Mouse (Mus musculus): Measurements from ENCODE around the gene Abhd2. TPM values are rescaled to one million over a fixed set of nuclear protein-coding genes. Genes with fewer than 3 reads are reported as not detected.

Abhd2 gene
- total RNA-seq, 4 experiments from 2014 or later: 106 to 135 (median 117) TPM

DNA sequence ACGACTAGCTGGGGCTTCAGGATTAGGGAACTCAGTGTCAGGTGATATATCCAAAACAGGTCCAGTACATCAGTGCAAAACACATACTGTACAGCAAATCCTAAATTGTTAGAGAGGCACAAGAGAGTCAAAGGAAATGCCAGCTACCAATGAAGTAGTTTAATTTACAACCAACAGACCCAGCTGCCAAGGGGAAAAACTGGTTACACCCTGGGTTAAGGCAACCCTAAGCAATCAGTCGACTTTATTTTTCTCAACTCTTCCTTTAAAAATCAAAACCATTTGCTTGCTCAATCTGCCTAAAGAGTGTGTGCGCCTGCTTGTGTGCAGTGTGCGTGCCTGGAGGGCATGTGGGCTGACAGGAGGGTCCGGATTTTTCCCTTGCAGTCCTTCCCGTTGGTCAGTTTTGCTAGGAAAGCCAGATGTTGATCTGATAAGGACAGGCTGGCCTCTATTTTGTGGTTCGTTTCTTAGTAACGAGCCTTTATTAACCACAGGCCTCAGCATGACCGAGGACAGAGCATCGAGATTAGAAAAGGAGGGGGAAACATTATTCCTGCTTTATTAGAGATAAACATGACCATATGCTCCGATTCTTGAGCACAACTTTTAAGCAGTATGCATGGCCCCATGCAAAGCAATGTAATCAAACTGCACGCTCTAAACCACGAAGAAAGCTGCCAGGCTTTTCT lies 45.3 kb downstream of the Abhd2 start:
- no peak for DNase-seq (ENCODE audit: low spot score in 2 of 2)

DNA sequence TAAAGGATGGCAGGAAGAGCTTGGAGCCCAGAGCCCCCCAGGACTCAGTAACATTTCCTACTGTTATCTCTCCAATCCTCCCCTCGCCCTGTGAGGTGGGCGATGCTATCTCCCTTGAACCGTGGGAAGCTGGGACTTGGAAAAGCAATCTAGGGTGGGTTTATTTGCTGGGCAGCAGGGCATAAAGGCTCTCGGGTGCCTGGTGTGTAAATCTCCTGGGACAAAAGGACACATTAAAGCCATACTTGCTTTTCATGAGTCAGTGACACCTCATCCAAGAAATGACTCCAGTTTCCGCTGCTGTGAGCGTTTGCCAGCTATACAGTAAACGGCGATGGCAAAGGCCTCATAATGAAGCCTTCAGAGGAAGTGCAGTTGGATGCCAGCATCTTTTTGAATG lies 50.9 kb downstream of the Abhd2 start:
- DNase-seq (ENCODE audit: low spot score in 2 of 2): no peak

DNA sequence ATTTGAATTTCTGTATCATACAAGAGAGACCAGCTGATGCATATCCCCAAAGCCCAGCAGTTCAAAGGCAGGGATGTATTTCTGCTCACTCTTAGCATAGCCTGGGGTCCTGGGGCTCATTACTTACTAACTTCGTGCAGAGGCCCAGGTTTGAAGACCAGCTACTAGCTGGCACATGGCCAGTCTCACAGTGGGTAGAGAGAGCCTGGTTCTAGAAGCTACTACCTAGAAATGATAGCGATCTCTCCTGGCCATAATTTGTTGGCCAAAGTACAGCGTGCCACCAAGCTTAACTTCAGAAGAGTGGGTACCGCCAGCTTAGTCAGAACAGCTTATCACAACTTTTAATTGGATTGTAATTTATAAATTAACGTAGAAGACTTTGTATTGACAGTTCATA lies 55.8 kb downstream of the Abhd2 start:
- DNase-seq (ENCODE audit: low spot score in 2 of 2): no peak

DNA sequence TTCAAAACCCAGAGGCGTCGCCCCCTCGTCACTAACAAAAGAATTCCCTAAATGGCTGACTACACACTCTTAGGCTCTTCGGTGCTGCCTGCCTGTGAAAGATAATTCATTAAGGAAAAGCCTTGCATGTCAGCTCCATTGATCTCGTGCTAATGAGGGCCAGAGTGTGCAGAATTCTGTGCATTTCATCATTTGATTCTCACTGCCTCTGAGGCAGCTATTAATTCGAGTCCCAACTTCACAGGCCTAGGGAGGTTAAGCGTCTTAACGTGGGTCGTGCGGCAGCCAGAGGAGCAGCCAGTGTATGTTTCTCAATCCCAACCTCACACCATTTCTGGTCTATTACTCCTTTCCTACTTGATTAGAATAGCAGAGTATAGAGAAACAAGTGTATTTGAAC lies 58.2 kb downstream of the Abhd2 start:
- no peak for DNase-seq (ENCODE audit: low spot score in 2 of 2)

DNA sequence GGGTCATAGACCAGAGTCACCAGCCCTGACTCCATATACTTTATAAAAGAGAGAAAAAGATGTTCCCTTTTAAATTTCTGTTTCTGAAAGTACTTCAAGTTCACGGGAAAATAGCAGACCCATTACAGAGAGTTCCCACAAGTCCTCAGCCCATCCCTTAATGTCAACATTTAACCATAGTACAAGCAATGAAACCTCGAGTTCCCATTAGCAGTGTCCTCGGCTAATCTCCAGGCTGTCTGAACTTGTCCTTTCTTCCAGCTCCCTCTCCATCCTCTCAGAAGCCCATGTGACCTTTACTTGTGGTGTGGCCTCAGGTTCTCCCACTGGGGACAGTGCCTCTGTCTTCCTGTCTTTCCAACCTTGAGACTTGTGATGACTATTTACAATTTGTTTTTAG lies 60.4 kb downstream of the Abhd2 start:
- DNase-seq (ENCODE audit: low spot score in 2 of 2): no peak

DNA sequence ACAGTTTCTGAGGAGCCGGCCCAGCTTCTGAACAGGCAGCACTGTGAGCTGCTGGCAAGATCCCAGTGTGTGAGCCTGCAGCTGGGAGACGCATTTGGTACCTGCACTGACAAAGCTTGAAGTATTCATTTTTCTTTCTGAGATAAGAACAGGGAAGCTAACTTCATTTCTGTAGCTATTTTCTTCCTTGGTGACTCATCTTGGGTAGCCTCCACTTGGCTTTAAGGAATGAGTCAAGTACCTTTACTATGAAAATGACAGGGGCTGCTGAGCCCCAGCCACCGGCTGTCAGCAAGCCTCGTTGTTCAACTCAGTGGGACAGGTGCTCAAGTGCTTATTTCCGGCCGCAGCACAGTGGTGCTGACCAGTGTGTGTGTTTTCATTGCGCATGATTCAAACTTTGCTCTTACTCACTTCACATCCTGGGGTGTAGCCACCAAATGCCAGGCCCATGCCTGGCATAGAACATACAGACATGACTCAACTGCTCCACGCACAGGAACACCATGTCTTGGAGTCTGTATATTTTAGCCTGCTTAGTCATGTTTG lies 63.4 kb downstream of the Abhd2 start:
- peak in 1 of 2 experiments; percentile 74 for DNase-seq (ENCODE audit: low spot score in 2 of 2)

DNA sequence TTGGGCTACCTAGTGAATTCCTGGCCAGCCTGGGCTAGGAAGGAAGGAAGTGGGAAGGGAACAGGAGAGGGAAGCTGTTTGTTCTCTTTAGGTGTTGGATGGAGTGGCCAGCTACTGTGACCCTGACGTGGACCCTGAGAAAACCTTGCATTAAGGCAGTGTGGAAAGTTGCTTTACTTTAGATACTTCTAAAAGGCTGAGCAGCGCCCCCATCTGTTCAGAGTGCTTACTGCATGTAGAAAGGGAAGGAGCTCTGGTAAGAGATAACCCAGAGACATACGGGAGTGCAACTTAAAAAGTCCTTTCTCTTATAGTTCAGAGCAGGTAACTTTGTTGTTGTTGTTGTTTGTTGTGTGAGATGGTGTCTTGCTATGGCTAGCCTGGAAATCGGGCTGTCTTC lies 72.9 kb downstream of the Abhd2 start:
- DNase-seq (ENCODE audit: low spot score in 2 of 2): no peak

DNA sequence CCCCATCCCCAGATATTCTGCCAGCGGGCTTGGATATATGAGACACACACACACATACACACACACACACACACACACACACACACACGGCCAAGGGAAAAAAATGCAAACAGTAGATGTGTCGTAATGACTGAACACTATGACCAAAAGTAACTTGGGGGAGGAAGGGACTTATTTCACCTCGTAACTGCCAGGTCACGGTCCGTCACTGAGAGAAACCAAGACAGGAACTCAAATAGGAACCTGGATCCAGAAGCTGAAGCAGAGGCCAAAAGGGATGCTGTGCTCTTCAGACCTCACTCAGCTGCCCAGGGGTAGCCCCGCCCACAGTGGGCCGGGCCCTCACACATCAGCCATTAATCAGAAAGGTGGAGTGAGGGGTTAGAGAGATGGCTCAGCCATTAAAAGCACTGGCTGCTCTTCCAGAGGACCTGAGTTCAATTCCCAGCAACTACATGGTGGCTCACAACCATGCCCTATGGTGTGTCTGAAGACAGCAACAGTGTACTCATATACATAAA lies 73.6 kb downstream of the Abhd2 start:
- no peak for DNase-seq (ENCODE audit: low spot score in 2 of 2)

DNA sequence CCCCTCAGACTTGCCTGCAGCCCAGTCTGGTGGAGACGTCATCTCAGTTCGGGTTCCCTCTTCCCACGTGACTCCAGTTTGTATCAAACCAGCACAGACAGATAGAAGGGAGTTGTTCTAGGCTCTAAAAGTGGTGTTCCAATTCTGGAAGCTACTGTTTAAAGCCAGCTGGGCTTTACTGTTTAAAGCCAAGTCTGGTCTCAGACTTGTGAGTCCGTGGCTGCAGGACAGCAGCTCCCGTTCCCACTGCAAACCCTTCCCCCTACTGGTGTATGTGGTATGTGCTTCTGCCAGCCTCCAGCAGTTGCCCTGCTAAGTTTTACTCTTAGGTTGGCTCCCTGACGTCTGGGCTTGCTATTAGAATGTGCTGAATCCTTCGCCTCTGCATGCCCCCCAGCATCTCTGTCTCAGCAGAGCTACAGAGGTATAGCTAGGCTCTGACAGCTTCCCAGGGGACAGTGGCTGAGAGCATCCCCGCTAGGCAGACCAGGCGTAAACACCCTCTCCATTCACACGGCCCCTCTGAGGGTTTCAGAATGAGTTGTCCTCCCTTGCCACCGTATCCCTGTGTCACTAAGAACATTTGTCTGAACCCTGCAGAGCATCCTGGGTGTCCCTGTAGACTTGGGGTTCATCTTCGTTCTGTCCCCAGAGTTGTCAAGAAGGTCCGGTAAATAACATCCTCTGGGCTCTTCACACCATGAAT lies 74.3 kb downstream of the Abhd2 start:
- DNase-seq (ENCODE audit: low spot score in 2 of 2): no peak

DNA sequence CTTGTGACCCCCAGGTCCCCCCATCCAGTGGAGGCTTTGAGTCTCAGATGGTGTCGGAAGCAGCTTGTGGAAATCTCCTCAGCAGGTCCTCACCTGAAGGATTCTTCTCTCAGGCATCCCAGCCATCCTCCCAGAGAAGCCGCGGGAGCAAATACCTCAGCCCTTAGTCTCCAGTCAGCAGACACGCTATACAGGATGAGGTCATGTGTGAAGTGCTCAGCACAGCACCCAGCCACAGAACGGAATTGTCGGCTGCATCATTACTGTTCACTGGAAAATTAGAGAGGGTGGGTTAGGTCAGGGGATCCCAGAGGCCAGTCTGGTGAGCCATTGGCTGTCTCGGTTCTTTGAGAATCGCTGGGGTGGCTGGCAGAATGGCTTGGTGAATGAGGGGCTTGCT lies 75.8 kb downstream of the Abhd2 start:
- no peak for DNase-seq (ENCODE audit: low spot score in 2 of 2)

DNA sequence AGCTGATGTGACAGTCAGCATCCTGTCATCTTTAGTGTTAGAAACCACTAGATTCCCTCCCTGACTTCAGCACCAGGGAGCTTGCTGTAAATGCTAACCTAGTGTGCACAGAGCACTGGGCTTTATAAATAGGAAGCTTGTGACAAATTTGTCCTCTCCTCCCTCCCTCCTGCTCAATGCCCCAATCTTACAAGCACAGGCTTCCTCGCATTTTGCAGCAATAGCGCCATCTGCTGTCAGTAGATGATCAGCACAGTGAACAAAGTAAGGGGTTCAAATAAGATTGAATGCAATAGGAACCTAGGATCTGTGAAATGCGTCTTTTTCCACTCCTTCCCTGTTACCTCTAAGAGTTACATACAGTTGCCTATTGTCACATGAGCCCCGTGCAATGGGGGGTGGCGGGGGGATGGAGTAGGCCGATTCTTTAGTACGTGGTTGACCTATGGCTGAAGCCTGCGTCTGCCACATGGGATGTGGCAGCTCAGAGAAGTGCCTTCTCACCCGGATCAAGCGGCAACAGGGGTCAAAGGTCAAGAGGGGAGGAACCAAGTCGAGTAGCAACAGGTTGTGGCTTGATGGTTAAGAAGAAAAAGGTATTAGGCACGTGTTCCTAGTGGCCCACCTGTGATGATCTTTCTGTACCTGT lies 76.9 kb downstream of the Abhd2 start:
- peak in 1 of 2 experiments; percentile 76 for DNase-seq (ENCODE audit: low spot score in 2 of 2)

DNA sequence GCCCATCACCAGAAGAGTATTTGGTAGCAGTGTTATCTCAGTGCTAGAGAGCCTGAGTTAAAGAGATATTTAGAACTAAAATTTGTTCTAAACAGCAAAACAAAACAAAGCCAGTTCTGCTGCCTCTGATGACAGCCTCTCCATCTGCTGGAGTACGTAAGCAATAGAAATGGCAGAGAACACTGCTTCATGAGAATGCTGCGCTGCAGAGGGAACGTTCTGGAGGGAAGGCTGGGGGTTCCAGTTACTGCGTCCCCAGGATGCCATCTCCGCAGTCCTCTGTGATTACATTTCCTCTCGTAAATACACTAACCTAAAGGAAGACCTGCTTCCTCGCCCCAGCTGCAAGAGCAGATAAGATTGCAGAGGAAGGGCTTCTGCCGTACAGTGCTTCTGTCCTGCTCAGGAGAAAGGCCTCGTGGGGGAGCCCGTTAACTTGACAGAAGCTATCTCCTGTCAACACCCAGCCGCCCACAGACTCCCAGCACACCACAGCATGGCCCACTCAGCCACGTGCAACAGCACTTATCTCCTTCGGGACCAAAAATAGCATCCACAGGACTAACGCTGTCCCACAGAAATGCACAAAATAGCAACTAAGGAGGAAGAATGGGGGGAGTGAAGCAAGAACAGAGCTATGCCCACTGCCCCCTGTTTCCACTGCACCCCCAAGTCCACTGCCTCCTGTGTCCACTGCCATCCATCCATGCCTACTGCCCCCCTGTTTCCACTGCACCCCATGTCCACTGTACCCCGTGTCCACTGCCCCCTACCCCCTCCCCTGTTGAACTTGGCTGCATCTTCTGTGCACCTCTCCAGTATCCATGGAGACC lies 85.6 kb downstream of the Abhd2 start:
- DNase-seq (ENCODE audit: low spot score in 2 of 2): peak; percentile 63 to 96

DNA sequence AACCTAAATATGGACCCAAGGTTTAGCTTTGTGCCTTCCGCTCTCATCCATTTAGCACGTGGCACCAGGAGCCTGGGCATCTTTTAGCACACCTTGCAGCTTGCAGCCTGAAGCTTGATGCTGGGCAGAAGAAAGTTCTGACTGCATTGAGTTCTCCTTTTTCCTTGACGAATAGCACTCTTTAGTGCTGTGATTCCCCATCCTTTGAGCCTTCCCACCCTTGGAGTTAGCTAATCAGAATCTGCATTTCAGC lies 86.1 kb downstream of the Abhd2 start:
- no peak for DNase-seq (ENCODE audit: low spot score in 2 of 2)

DNA sequence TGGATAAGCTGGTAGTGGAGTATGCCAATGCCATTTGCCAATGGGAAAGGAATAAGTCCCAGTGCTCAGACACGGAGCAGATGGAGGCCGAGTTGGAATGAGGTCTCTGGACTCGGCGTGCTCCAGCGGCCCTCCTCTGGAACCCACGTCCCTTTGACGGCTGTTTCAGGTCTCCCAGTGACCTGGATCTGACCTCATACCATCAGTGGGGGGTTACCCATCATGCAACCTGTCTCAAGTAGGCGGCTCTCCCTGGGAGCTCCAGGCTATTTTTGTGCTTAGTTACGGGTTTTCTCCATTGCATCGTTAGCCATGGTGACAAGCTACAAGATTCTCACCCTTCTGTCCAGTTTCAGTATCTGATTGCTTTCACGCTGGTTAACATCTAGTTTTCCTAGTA lies 87.1 kb downstream of the Abhd2 start:
- DNase-seq (ENCODE audit: low spot score in 2 of 2): no peak

DNA sequence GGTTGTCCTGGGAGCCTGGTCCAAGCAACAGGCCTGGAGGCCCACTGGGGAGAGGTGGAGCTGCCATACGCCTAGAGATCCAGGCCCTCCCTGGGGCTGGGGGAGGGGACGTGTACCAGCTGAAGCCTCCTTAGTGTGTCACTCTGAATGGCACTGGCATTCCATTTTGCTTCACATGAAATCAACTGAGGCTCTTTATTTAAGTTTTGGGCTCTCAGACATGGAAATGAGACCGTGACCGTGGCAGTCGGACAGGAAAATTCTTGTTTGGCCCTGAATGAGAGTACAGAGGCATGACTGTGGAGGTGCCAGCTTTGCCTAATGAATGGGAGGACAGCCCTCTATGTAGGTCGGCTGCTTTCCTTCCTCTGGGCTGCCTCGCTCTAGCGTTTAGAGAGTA lies 89.2 kb downstream of the Abhd2 start:
- peak in 1 of 2 experiments; percentile 68 for DNase-seq (ENCODE audit: low spot score in 2 of 2)

DNA sequence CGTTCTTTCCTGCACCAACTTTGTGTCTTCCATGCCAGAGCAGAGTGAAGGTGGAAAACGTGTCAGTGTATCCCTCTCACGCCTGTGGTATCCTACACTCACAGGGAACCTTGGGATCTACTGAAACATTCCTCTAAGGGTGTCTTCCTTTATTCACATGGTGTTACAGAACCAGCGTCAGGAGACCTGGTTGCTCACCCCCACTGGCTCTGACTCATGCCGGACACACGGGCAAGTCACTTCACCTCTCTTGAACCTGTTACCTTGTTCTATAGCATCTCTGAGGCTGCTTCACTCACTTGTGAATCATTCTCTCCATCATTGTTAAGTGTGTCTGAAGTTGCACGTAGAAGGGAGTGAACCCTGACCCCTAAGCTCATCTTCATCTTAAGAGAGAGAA lies 89.8 kb downstream of the Abhd2 start:
- no peak for DNase-seq (ENCODE audit: low spot score in 2 of 2)

DNA sequence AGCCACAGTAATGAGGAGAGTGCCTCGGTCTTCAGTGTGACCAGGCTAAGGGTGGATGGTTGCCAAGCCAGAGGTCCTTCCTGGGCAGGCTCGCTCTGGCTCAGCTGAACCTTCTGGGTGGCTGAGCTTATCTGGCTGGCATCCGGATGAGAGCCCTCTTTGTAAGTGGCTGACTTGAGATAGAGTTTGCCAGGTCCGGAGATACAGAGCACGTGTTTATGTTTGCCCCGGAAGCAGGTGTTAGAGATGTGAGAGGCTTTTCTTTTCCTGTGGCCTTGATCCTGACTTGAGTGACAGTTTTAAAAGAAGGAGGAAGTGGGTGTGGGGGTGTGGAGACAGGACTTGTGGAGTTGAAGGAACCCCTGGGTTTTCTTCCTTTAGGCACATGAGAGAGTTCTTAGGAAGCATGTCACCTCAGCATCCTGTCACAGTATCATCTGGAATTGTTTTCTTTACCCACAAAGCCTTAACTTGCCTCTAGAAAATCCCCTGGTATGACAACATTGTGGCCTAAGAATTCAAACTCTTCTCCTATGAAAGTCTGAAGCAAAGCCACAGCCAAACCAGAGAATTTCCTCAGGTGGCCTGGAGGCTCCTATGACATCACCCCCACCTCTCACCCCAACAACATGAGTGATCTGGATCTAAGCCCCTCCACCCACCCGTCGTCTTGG lies 90.5 kb downstream of the Abhd2 start:
- DNase-seq (ENCODE audit: low spot score in 2 of 2): peak in 1 of 2 experiments; percentile 66

DNA sequence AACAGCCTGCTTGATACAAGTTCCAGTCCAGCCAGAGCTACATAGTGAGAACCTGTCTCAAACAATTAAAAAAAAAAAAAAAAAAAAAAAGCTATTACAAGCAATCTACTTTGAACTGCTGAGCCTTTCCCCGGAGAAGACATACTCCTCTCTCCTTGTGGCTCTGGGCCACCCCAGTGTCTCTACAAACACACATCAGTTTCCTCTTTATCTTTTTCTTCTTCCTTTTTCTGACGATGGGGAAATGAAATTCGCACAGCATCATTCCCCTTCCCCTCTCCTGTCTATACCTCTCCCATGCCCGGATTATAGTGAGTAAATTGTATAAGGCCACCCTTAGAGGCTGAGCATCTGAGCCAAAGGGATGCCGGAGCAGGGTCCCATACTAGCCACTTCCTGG lies 95.7 kb downstream of the Abhd2 start:
- DNase-seq (ENCODE audit: low spot score in 2 of 2): no peak

DNA sequence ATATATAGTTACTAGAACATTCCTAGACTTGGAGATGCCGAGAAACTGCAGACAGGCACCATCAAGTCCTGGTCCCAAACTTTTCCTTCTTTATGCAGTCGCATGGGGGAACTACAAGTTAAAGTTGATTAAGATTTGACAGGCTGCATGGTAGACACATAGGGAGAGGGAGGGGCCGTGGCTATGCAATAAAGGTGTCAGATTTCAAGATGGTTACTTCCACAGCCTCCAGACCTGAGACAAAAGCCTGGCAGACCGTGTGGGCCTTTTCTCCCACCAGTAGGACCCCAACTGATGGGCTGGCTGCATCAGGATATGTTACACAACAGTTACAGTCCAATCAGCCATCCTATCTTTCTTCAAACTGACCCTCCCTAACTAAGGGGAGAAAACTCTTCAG lies 96.4 kb downstream of the Abhd2 start:
- no peak for DNase-seq (ENCODE audit: low spot score in 2 of 2)

DNA sequence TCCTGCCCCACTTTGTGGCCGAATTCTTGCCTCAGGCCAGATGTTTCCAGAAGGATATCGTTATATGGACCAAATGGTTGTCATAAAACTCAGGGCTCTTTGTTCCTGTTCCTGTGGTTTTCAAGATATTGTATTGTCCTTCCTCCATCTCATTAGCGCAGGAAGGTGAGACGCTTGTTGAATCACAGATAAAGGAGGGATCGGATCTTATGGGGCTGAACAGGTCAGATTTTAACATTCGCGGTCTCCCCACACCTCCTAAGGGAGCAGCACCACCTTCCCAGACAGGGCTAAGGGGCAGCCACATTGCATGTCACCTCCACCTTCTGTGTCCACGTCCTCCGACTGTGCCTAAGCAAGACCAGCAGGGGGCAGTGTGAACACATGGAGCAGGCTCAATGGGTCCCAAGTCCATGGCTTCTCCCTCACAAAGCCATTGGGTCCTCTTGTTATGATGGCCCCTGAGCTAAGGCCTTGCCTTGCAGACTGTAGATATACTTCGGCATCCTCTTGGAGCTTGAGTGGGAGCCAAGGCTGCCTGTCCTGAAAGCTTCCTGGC lies 98.4 kb downstream of the Abhd2 start:
- DNase-seq (ENCODE audit: low spot score in 2 of 2): no peak

DNA sequence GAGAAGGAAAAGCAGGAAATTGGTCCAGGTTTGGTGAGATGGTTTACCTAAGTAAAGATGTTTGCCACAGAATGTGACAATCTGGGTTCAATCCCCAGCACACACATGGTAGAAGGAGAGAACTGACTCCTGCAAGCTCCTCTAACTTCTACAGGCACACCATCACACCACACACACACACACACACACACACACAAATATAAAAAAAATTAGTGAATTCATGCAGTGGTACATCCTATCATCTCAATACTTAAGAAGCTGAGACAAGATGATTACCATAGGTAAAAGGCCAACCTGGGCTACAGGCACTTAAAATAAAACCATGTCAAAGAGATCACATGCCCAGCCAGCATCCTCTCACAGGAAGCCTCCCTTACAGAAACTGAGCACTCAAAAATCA lies 101.0 kb downstream of the Abhd2 start:
- DNase-seq (ENCODE audit: low spot score in 2 of 2): no peak

All from left cerebral cortex, adult 8-10 months (tissue).